Mouse (Mus musculus): ENCODE results near the gene Fgd6. TPM values are rescaled to one million over a fixed set of nuclear protein-coding genes. Genes with fewer than 3 reads are reported as not detected.

Fgd6 gene
- polyA plus RNA-seq, 1 experiment from 2014 or later = 2.2 TPM

DNA sequence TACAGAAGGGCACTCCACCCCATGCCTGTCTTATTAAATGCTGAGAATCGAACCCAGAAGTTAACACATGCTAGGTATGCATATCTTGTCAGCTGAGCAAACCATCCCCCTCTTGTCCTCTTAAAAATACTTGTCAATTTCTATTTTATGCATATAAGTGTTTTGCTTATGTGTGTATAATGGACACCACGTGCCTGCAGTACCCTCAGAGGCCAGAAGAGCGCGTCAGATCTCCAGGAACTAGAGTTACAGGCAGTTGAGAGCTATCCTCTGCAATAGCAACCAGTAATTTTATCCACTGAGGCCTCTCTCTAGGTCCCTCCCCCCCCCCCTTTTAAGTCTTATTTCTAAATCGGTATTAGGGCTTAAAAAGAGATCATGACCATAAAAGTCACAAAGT, 88.6 kb downstream of the Fgd6 start:
- H3K36me3 ChIP-seq (ENCODE audit: control insufficient read depth, insufficient read depth) = peaks cover 32% of the 10 kb centered on the region

DNA sequence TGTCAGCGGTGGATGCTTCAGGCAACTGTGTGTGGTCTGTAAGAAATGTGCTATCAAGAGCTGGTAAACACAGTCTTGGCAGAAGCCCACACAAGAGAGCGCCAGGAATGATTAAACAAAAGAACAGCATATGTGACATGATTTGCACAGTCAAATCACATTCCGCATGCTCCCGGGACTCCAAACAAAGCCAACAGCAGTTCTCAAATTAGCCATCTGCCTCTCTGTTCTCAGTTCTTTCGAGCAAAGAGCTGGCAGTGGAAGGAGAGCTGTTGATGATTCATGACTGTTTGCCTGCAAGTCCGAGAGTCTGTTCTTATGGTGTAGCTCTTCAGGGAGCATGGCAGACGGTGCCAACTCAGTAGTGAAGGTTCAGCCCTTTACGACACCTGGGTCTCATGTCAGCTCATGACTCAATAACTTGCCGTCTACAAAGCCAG, 93.9 kb downstream of the Fgd6 start:
- WGBS = 39% methylated on average over 9 of the region's 9 CpGs
- H3K4me2 ChIP-seq (replicated peaks; ENCODE audit: low read depth) = no peak overlapping the region
- H3K27me3 ChIP-seq (replicated peaks; ENCODE audit: control insufficient read depth, insufficient read depth, low read length) = no peaks in the 10 kb centered on the region
- no peak overlapping the region for H3K9ac ChIP-seq (ENCODE audit: low read depth, low read length)
- H3K36me3 ChIP-seq (ENCODE audit: control insufficient read depth, insufficient read depth) = peaks cover 20% of the 10 kb centered on the region
- no peaks in the 10 kb centered on the region for H3K4me1 ChIP-seq (replicated peaks; ENCODE audit: control insufficient read depth, insufficient read depth, low read length)
- H3K27ac ChIP-seq (ENCODE audit: low read depth, low read length) = no peak overlapping the region; the same call in 1 of the 2 replicates
- no peak overlapping the region for H3K4me3 ChIP-seq (ENCODE audit: low read depth, low read length)
- ATAC-seq = peak; percentile 28; the same call in 1 of the 2 replicates
- no peaks in the 10 kb centered on the region for H3K9me3 ChIP-seq (ENCODE audit: control insufficient read depth)
- no peak for TF ChIP-seq CTCF (IDR thresholded peaks at IDR 0.05; ENCODE audit: low read depth)

More for the DNA sequence above, 88.6 kb downstream of the Fgd6 start:
- H3K4me1 ChIP-seq (replicated peaks; ENCODE audit: control insufficient read depth, insufficient read depth, low read length) = 0 out of 2 replicates have a peak, but pooled peaks cover under 1% of the 10 kb centered on the region
- H3K27ac ChIP-seq (ENCODE audit: low read depth, low read length) = no peak overlapping the region
- ATAC-seq = no peak
- H3K4me3 ChIP-seq (ENCODE audit: low read depth, low read length) = no peak overlapping the region
- H3K4me2 ChIP-seq (replicated peaks; ENCODE audit: low read depth) = no peak overlapping the region
- no peaks in the 10 kb centered on the region for H3K9me3 ChIP-seq (ENCODE audit: control insufficient read depth)
- 85% methylated on average over 5 of the region's 5 CpGs for WGBS
- TF ChIP-seq CTCF (IDR thresholded peaks at IDR 0.05; ENCODE audit: low read depth) = peak; percentile 59
- H3K27me3 ChIP-seq (replicated peaks; ENCODE audit: control insufficient read depth, insufficient read depth, low read length) = no peaks in the 10 kb centered on the region
- H3K9ac ChIP-seq (ENCODE audit: low read depth, low read length) = no peak overlapping the region

DNA sequence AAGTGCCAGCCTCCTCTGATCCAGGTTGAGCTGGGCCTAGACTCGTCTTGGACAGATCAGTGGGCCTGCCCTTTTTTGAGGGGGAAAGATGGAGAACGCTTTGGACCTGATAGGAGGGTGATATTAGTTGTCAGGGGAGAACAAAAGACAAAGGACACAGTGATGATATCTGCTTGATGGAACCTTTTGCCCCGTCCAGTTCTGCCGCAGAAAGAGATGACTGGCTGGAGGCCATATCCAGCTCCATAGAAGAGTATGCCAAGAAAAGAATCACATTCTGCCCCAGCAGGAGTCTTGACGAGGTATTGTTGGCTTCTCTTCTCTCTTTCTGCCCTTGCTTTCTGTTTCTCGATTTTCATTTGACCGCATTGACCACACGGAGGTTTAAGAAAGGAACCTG, 97.3 kb downstream of the Fgd6 start:
- no peak overlapping the region for H3K9ac ChIP-seq (ENCODE audit: low read depth, low read length)
- H3K4me2 ChIP-seq (replicated peaks; ENCODE audit: low read depth) = no peak overlapping the region
- H3K36me3 ChIP-seq (ENCODE audit: control insufficient read depth, insufficient read depth) = peaks cover 20% of the 10 kb centered on the region
- ATAC-seq = no peak
- H3K4me3 ChIP-seq (ENCODE audit: low read depth, low read length) = no peak overlapping the region
- no peaks in the 10 kb centered on the region for H3K4me1 ChIP-seq (replicated peaks; ENCODE audit: control insufficient read depth, insufficient read depth, low read length)
- H3K9me3 ChIP-seq (ENCODE audit: control insufficient read depth) = no peaks in the 10 kb centered on the region
- WGBS = 81% methylated on average over 8 of the region's 8 CpGs
- H3K27ac ChIP-seq (ENCODE audit: low read depth, low read length) = no peak overlapping the region
- no peaks in the 10 kb centered on the region for H3K27me3 ChIP-seq (replicated peaks; ENCODE audit: control insufficient read depth, insufficient read depth, low read length)
- no peak for TF ChIP-seq CTCF (IDR thresholded peaks at IDR 0.05; ENCODE audit: low read depth)

DNA sequence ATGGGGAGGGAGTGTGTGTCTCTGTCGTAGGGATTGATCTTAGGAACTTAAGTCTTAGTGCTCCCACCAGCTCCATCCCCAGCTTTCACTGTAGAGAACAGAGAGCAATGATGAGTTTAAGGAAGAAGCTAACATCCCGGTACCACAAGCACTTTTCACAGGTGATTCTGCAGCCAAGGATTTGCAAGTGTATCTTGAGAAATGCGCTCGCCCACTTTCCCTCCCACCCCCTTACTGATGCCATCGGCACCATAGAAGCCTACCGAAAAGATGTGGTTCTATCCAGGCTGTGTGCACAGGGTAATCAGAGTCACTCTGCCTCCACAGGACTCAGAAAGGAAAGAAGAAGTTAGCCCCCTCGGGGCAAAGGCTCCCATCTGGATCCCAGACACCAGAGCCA, 97.9 kb downstream of the Fgd6 start:
- H3K4me3 ChIP-seq (ENCODE audit: low read depth, low read length) = no peak overlapping the region
- 0 out of 2 replicates have a peak, but pooled peaks cover under 1% of the 10 kb centered on the region for H3K4me1 ChIP-seq (replicated peaks; ENCODE audit: control insufficient read depth, insufficient read depth, low read length)
- ATAC-seq = no peak
- H3K9ac ChIP-seq (ENCODE audit: low read depth, low read length) = no peak overlapping the region
- TF ChIP-seq CTCF (IDR thresholded peaks at IDR 0.05; ENCODE audit: low read depth) = no peak
- peaks cover 21% of the 10 kb centered on the region for H3K36me3 ChIP-seq (ENCODE audit: control insufficient read depth, insufficient read depth)
- H3K27ac ChIP-seq (ENCODE audit: low read depth, low read length) = no peak overlapping the region
- WGBS = 88% methylated on average over 7 of the region's 7 CpGs
- H3K9me3 ChIP-seq (ENCODE audit: control insufficient read depth) = no peaks in the 10 kb centered on the region
- no peak overlapping the region for H3K4me2 ChIP-seq (replicated peaks; ENCODE audit: low read depth)
- no peaks in the 10 kb centered on the region for H3K27me3 ChIP-seq (replicated peaks; ENCODE audit: control insufficient read depth, insufficient read depth, low read length)

DNA sequence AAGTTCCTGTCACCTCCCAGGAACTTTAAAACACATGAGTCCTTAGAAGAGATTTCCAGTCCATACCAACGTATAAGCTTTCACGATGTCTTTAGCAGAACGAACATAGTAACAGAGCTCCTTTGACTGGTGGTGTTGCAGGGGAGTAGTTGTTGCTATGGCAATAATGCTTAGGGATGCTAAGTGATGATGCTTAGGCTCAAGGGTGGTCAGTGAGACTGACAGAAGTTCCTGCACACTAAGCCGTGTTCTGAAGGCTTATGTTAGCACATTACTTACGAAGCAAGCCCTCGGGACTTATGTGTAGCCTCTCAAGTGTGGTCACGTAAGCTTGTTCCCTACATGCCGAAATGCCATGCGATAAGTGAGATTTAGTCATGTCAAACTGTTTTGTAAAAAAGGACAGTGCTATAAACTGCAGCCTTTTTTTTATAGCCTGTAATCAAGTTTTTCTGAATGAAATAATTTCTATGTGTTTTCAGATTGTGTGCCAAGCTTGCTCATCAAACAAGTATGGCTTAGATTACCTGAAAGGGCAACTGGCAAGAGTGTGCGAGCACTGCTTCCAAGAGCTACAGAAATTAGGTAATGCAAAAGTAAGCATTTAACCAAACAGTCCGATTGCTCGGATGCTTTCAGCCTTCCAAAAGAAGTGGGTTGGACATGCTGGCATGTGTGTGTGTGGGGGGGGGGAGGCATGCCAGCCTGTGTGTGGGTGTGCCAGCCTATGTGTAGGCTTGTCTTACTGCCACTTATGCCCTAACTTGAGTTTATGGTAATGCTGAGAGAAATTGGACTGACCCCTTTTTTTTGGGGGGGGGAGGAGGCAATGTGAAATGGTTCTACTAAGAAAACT, 99.0 kb downstream of the Fgd6 start:
- ATAC-seq = no peak
- Histone ChIP-seq H3K9ac (ENCODE audit: low read depth, low read length) (no peak overlapping the region), H3K4me1 (replicated peaks; ENCODE audit: control insufficient read depth, insufficient read depth, low read length) (0 out of 2 replicates have a peak, but pooled peaks cover 3% of the 10 kb centered on the region), H3K36me3 (ENCODE audit: control insufficient read depth, insufficient read depth) (peaks cover 21% of the 10 kb centered on the region), H3K27ac (ENCODE audit: low read depth, low read length) (no peak overlapping the region), H3K27me3 (replicated peaks; ENCODE audit: control insufficient read depth, insufficient read depth, low read length) (no peaks in the 10 kb centered on the region), H3K9me3 (ENCODE audit: control insufficient read depth) (no peaks in the 10 kb centered on the region), H3K4me3 (ENCODE audit: low read depth, low read length) (no peak overlapping the region), H3K4me2 (replicated peaks; ENCODE audit: low read depth) (no peak overlapping the region)
- TF ChIP-seq CTCF (IDR thresholded peaks at IDR 0.05; ENCODE audit: low read depth) = no peak
- WGBS = 92% methylated on average over 12 of the region's 12 CpGs

DNA sequence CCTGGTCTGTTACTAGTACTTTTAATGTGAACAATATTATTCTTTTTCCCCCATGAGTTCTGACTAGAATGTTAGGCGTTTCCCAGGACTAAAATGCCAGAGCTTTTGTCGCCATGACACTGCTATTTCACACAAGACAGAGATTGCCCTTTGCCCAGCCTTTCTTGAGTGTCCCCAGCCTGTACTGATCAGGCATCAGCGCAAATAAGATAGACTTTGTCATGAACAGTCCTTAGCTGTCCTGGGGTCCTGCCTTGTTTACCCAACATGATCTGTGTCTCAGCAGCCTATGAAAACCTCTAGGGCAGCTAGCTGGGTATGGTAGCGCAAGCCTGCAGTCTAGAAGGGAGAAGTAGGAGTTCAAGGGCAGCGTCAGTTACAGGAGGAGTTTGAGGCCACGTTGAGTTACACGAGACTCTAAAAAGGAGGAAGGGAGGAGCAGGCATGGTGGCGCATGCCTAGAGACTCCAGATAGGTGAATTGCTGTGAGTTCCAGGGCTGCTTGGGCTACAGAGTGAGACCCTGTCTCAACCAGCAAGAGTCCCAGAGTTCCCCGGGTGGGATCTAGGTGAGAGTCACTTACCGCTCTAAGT, 103.2 kb downstream of the Fgd6 start:
- Histone ChIP-seq H3K9ac (ENCODE audit: low read depth, low read length) (no peak overlapping the region), H3K4me1 (replicated peaks; ENCODE audit: control insufficient read depth, insufficient read depth, low read length) (0 out of 2 replicates have a peak, but pooled peaks cover 3% of the 10 kb centered on the region), H3K36me3 (ENCODE audit: control insufficient read depth, insufficient read depth) (peaks cover 30% of the 10 kb centered on the region), H3K27me3 (replicated peaks; ENCODE audit: control insufficient read depth, insufficient read depth, low read length) (no peaks in the 10 kb centered on the region), H3K27ac (ENCODE audit: low read depth, low read length) (peak overlapping the region; percentile 28; the same call in 1 of the 2 replicates), H3K4me2 (replicated peaks; ENCODE audit: low read depth) (no peak overlapping the region), H3K4me3 (ENCODE audit: low read depth, low read length) (no peak overlapping the region), H3K9me3 (ENCODE audit: control insufficient read depth) (no peaks in the 10 kb centered on the region)
- 78% methylated on average over 10 of the region's 10 CpGs for WGBS
- TF ChIP-seq CTCF (IDR thresholded peaks at IDR 0.05; ENCODE audit: low read depth) = no peak
- peak; percentile 74 for ATAC-seq

All from intestine, postnatal 0 days (tissue).